Mouse (Mus musculus) ES-E14 (cell line): ENCODE measurements around the gene Phldb3. TPM values are rescaled to one million over a fixed set of nuclear protein-coding genes. Genes with fewer than 3 reads are reported as not detected.

ENCODE experiments used
- DNase-seq: peaks from one replicate; pipeline ENCODE4 v3.0.0-alpha.2; 2013; ENCODE audit warnings: low read depth, low spot score
- H3K27ac ChIP-seq: 2 replicates; pipeline ENCODE4 v1.5.1; 2012; ENCODE audit warnings: low read depth, mild to moderate bottlenecking, low read length, moderate library complexity, mixed read lengths; ENCODE audit not compliant: poor library complexity, insufficient read depth, severe bottlenecking
- H3K36me3 ChIP-seq: 2 replicates; pipeline ENCODE4 v1.6.1; 2012; ENCODE audit warnings: mild to moderate bottlenecking, low read length, moderate library complexity, mixed read lengths; ENCODE audit not compliant: control insufficient read depth, poor library complexity, insufficient read depth, severe bottlenecking
- H3K4me1 ChIP-seq, 2 experiments: fragments of 150-350 bp in 1 of 2; sonication (generic) in 1 of 2; 2 replicates each; pipeline ENCODE4 v1.6.1; 2012; ENCODE audit warnings: low read length in 2 of 2, mild to moderate bottlenecking in 1 of 2, mixed read lengths in 1 of 2; ENCODE audit not compliant: control insufficient read depth in 2 of 2, insufficient read depth in 2 of 2, poor library complexity in 1 of 2
- H3K4me3 ChIP-seq, 2 experiments: fragments of 150-350 bp in 1 of 2; sonication (generic) in 1 of 2; 2 replicates each; pipeline ENCODE4 v1.5.1; 2012; ENCODE audit warnings: low read length in 2 of 2, low read depth in 1 of 2, mild to moderate bottlenecking in 1 of 2, mixed read lengths in 1 of 2; ENCODE audit not compliant: insufficient read depth in 1 of 2, poor library complexity in 1 of 2, severe bottlenecking in 1 of 2
- H3K9ac ChIP-seq: 2 replicates; pipeline ENCODE4 v1.6.1; 2012; ENCODE audit warnings: low read depth, mild to moderate bottlenecking, low read length, mixed read lengths; ENCODE audit not compliant: poor library complexity, insufficient read depth, severe bottlenecking
- H3K9me3 ChIP-seq: fragments of 150-350 bp; sonication (generic); 2 replicates; pipeline ENCODE4 v1.6.1; 2012; ENCODE audit warnings: low read depth, mild to moderate bottlenecking, low read length; ENCODE audit not compliant: control insufficient read depth, insufficient read depth
- CHD2 ChIP-seq: IDR thresholded peaks from 2 replicates; pipeline ENCODE4 v1.6.1; 2014; ENCODE audit warnings: mild to moderate bottlenecking, low read depth, low read length, inconsistent platforms
- HCFC1 ChIP-seq: IDR thresholded peaks from 2 replicates; pipeline ENCODE4 v1.6.1; 2012; ENCODE audit warnings: low read length, inconsistent platforms, borderline replicate concordance; ENCODE audit not compliant: insufficient read depth
- MAFK ChIP-seq: IDR thresholded peaks from 2 replicates; pipeline ENCODE4 v1.6.1; 2014; ENCODE audit warnings: mild to moderate bottlenecking, low read depth, low read length, inconsistent platforms; ENCODE audit not compliant: insufficient read depth
- ZC3H11A ChIP-seq: IDR thresholded peaks from 2 replicates; pipeline ENCODE4 v1.6.1; 2012; ENCODE audit warnings: low read depth, mild to moderate bottlenecking, inconsistent platforms, low read length, borderline replicate concordance
- ZNF384 ChIP-seq: IDR thresholded peaks from 2 replicates; pipeline ENCODE4 v1.6.1; 2012; ENCODE audit warnings: low read depth, low read length, inconsistent platforms
- in situ Hi-C, 2 experiments: fragments of 600-800 bp; cut with MboI; formaldehyde crosslinking; loops; one replicate each; pipeline ENCODE4 v1.15.1; 2025; ENCODE audit warnings: low sequenced_read_pairs in 2 of 2, inconsistent platforms in 1 of 2; ENCODE audit not compliant: unreplicated experiment in 2 of 2
- total RNA-seq: library from RNA; depleted of rRNA; stranded (reverse); fragments of 300-350 nt; gene quantifications from 2 replicates; pipeline ENCODE4 v1.2.3, GENCODE M21; 2012

Gene Phldb3
- total RNA-seq, 1 experiment, result 1.5 TPM

GRCm38 (mm10) chr7:24592163-24592562 is 18.4 kb upstream of the Phldb3 start:
- Histone ChIP-seq H3K9ac (no peak overlapping the region), H3K36me3 (no peaks in the 10 kb centered on the region), H3K4me1 (peaks cover 2 to 8% of the 10 kb centered on the region in 2 experiments; a peak in 2 of 4 replicates), H3K9me3 (no peaks in the 10 kb centered on the region), H3K27ac (no peak overlapping the region), H3K4me3 (no peak overlapping the region)
- in situ Hi-C loops, result no loop called here
- no peak for TF ChIP-seq HCFC1
- no peak for TF ChIP-seq ZC3H11A
- no peak for TF ChIP-seq MAFK
- TF ChIP-seq CHD2, result no peak
- no peak for TF ChIP-seq ZNF384
- no peak for DNase-seq

DNA sequence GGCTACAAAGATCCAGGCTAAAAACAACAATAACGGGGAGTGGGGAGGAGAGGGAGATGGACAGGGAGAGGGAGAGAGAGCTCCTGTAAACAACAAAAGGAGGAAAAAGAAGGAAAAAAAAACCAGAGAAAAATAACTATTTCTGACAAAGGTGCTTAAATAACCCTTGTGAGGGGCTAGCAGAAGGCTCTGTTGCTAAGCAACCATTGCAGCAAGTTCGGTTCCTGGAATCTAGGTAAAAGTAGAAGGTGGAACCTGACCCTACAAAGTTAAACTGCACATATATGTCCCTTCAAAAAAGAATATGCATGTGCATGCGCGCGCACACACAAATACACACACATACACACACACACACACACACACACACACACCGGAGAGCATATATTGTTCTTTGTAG is 17.8 kb upstream of the Phldb3 start:
- Histone ChIP-seq H3K36me3 (no peaks in the 10 kb centered on the region), H3K4me3 (no peak overlapping the region), H3K4me1 (peaks cover 2 to 6% of the 10 kb centered on the region in 2 experiments; a peak in 2 of 4 replicates), H3K9me3 (no peaks in the 10 kb centered on the region), H3K9ac (no peak overlapping the region), H3K27ac (no peak overlapping the region)
- in situ Hi-C loops, result no loop called here
- DNase-seq, result no peak
- TF ChIP-seq ZNF384 (no peak), CHD2 (no peak), HCFC1 (no peak), ZC3H11A (no peak), MAFK (no peak)

DNA sequence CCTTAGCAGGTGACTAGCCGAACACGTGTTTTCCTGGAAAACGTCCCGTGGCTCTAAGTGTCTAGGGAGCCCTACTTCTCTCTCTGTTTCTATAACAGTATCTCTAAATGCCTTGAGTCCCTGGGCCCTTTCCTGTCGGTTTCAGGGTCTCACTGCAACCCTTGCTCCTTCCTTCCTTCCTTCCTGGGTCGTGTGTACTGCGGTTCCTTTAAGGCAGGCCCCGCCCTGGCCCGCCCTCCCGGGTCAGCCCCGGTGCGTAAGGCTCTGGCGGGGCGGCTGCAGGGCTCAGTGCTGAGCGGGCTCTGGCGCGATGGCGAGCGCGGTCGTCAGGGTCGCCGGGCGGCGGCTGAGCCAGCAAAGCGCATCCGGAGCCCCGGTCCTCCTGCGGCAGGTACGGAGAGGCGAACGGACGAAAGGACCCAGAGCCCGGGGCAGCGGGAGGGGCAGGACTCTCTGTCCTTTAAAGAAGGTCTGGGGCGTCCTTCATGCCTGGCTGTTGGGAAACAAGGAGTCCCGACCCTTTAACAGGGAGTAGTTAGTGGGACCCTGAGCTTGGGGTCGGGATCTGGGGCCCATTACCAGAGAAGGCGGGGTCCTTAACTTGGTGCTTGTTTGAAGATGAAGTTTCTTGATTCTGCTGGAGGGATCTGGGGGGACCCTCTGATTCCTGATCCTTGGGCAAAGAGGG is 16.8 kb upstream of the Phldb3 start:
- no peak for TF ChIP-seq ZNF384
- no peak for TF ChIP-seq CHD2
- no peak for TF ChIP-seq MAFK
- TF ChIP-seq ZC3H11A, result no peak
- no peak for TF ChIP-seq HCFC1
- in situ Hi-C loops, result no loop called here

GRCm38 (mm10) chr7:24594309-24594803 is 16.2 kb upstream of the Phldb3 start:
- Histone ChIP-seq H3K4me3 (peak overlapping the region; percentile 78 to 85), H3K27ac (no peak overlapping the region), H3K36me3 (no peaks in the 10 kb centered on the region), H3K9ac (peak overlapping the region; percentile 77), H3K9me3 (no peaks in the 10 kb centered on the region), H3K4me1 (peaks cover 0 to 5% of the 10 kb centered on the region in 2 experiments; a peak in 1 of 4 replicates)
- in situ Hi-C loops, result no loop called here
- no peak for TF ChIP-seq ZC3H11A
- no peak for DNase-seq

More for the DNA sequence above, 16.8 kb upstream of the Phldb3 start:
- DNase-seq, result no peak
- H3K27ac ChIP-seq, result no peak overlapping the region
- H3K4me3 ChIP-seq, result peak overlapping the region; percentile 78 to 85
- H3K4me1 ChIP-seq, result peaks cover 0 to 5% of the 10 kb centered on the region in 2 experiments; a peak in 1 of 4 replicates
- H3K9me3 ChIP-seq, result no peaks in the 10 kb centered on the region
- H3K36me3 ChIP-seq, result no peaks in the 10 kb centered on the region
- H3K9ac ChIP-seq, result peak overlapping the region; percentile 77

DNA sequence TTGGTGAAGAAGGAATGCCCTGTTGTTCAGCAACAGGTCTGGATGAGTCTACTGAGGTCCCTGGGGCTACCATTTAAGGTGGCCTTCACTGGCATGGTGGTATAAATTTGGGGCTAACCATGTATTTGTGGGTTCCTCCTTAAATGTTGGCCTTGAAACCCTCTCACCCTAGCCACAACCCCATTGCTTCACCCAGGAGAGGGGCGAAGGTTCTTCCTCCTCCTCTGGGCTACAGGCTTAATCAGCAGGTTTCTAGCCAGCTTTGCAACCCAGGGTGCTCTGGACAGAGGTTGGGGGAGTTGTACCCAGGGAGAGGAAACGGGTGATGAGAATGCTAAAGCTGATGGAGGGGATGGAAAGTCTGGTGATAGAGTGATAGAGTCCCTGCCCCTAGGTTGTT is 15.1 kb upstream of the Phldb3 start:
- Histone ChIP-seq H3K4me3 (no peak overlapping the region), H3K36me3 (no peaks in the 10 kb centered on the region), H3K9me3 (no peaks in the 10 kb centered on the region), H3K27ac (no peak overlapping the region), H3K4me1 (peaks cover 0 to 5% of the 10 kb centered on the region in 2 experiments; a peak in 1 of 4 replicates), H3K9ac (no peak overlapping the region)
- in situ Hi-C loops, result no loop called here
- no peak for DNase-seq
- TF ChIP-seq ZC3H11A (no peak), ZNF384 (no peak)
